Mouse (Mus musculus) heart, postnatal 0 days (tissue): Measurements from ENCODE around the gene Nubp2.

ENCODE experiments used
- CTCF ChIP-seq: IDR thresholded peaks from 2 replicates; pipeline ENCODE4 v1.5.1; 2016; ENCODE audit warnings: antibody characterized with exemption, control low read depth, low read depth
- EP300 ChIP-seq: IDR thresholded peaks from 2 replicates; pipeline ENCODE4 v1.6.1; 2016; ENCODE audit warnings: antibody characterized with exemption, low read depth

- TF ChIP-seq CTCF: peak; percentile 56
- no peak for TF ChIP-seq EP300
Observed at GRCm38 (mm10) chr17:24881738-24882440, 4.3 kb downstream of the Nubp2 start.
